In the genomic region with DNA sequence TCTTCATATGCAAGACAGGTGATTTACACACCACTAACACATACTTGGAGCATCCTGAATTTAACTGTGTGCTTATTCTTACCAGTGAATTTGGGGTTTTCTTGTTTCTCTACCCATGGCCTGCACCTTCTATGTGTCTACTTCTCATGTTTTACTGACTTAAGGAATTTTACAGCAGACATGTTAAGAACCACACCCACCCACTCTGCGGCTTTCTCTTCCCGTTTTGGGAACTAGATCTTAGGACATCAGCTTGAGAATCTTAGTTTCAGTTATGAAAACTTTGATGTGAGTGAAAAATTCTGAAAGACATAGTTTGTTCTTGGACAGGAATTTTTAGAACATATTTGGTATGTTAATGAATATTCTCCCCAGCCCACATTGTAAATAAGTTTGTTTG, we compare ENCODE assay signal across 14 mouse cellular contexts.
"Had no signal": no experiment of that assay in that cellular context is flagged by ENCODE, and none has a peak within 500 bp of the region (broad histone marks: within the 10 kb centered on the region; RNA-seq: fewer than 3 reads in every experiment).

No protein-coding gene starts in this region.

- DNase-seq: kidney, adult 18-20 months; kidney, postnatal 14 days; left cerebral cortex, postnatal 4 days; thymus, postnatal 4 days had no signal

- H3K27ac ChIP-seq: kidney, embryonic 15.5 days; limb, embryonic 13.5 days; liver, embryonic 12.5 days; lung, embryonic 15.5 days; neural tube, embryonic 12.5 days; stomach, postnatal 0 days had no signal

- H3K27me3 ChIP-seq: kidney, embryonic 15.5 days; limb, embryonic 13.5 days; liver, embryonic 12.5 days; lung, embryonic 15.5 days; megakaryocyte, embryonic 14.5 days; neural tube, embryonic 12.5 days had no signal

- H3K4me1 ChIP-seq: kidney, embryonic 15.5 days; limb, embryonic 13.5 days; liver, embryonic 12.5 days; lung, embryonic 15.5 days; megakaryocyte, embryonic 14.5 days; neural tube, embryonic 12.5 days had no signal

- H3K4me2 ChIP-seq: kidney, embryonic 15.5 days; limb, embryonic 13.5 days; liver, embryonic 12.5 days; lung, embryonic 15.5 days; midbrain, embryonic 11.5 days; neural tube, embryonic 12.5 days had no signal

- H3K9me3 ChIP-seq: kidney, embryonic 15.5 days; limb, embryonic 13.5 days; liver, embryonic 12.5 days; lung, embryonic 15.5 days; neural tube, embryonic 12.5 days had no signal

- ATAC-seq: liver, embryonic 12.5 days; midbrain, embryonic 16.5 days had no signal

- H3K9ac ChIP-seq: kidney, embryonic 15.5 days; limb, embryonic 13.5 days; liver, embryonic 12.5 days; lung, embryonic 15.5 days; neural tube, embryonic 12.5 days had no signal

- H3K36me3 ChIP-seq: kidney, embryonic 15.5 days; limb, embryonic 13.5 days; liver, embryonic 12.5 days; lung, embryonic 15.5 days had no signal

- H3K4me3 ChIP-seq: kidney, embryonic 15.5 days; limb, embryonic 13.5 days; liver, embryonic 12.5 days; lung, embryonic 15.5 days; myocyte; neural tube, embryonic 12.5 days had no signal
